Mouse (Mus musculus) right cerebral cortex, postnatal 4 days (tissue): Measurements from ENCODE around the gene Camta1.

ENCODE experiments used
- DNase-seq: peaks from one replicate; pipeline ENCODE4 v3.0.0-alpha.2; 2022

Camta1 gene

DNA sequence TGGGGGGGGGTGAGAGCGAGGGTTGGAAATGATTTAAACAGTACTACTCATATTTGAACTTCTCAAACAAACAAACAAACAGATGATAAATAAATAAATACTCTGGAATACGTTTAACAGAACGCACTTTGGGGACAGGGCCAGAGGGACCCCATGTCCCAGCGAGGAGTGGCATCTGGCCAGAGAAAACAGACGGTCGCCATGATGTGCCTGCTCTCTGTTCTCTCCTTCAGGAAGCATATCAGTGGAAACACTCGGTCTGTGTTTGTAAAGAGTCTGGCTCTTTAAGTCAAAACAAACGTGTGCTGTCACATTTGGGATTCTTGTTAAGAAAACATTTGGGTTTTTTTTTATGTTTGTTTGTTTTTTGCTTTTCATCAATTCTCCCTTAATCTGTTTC, 439.3 kb downstream of the Camta1 start:
- DNase-seq: no peak

DNA sequence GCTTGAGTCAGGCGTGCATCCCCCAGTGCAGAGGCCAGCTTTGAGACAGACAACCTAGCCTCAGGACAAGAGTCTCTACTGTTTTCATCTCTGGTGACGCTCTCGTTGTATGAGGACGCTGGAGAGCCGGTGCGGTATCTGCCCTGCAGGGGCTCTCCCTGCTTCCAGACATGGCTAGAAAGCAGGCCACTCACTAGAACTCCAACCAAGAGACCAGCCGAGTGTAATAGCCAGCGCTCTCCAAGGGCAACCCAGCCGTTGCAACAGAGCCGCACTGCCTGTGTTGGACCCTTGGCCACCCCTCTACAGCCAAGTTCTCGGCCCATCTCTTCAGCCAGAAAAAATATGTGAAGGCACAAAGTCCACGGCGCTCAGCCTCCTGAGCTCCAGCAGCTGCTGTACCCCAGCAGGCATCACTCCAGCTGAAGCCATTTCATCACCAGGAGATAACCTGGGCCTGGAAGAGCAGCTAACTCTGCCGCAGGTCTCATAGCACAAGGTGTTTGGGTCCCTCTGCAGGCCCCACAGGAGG, 443.3 kb downstream of the Camta1 start:
- no peak for DNase-seq

DNA sequence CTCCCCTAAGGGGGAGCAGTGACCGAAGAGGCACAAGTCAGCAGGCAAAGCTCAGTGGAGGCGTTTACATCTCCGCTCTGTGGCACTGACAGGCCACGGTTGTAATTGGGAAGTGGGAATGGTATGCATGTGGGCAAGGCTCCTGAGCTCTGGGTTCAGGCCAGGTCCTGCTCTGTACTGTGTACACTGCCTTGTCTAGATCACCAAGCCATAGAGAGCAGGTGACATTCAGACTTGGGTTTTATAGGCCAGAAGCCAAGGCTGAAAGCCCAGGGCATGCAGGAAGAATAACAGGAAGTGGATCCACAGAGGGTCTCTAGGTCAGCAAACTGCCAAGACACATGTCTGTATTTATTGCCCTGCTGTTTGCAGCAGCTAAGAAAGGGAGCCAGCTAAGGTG, 445.9 kb downstream of the Camta1 start:
- no peak for DNase-seq

DNA sequence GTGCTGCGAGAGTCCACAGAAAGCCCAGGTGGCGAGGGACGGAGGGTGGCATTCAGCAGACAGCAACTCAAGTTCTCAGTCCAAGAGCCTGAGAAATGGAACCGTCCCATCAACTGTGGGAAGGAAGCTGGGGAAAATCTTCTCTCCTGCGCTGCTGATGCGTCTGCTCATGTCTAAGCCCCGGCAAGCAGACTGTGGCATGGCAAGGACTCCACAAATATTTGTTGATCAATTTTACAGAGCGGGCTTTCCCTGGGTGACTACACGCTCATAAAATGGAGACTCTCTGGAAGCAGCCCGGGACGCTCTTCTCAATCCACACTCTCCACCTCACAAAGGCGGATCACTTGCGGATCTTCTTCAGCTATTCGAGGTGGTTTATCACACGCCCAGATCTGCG, 446.3 kb downstream of the Camta1 start:
- no peak for DNase-seq

DNA sequence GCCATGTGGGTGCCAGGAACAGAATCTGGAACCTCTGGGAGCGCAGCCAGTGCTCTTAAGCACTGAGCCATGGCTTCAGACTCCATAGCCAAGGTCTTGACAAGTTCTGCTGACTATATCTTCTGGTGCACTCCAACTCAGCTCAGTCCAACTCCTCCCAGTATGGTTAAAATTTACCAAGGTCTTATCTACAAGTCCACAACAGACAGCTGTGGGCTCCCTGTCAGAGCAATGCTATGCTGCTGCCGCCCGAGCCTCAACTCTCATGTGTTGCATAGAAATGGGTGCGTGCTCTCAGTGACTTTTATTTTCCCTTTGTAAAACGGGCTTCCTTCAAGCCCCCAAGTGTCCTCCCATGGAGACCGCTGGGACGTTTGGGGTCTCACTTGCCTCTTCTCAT, 446.7 kb downstream of the Camta1 start:
- DNase-seq: no peak

DNA sequence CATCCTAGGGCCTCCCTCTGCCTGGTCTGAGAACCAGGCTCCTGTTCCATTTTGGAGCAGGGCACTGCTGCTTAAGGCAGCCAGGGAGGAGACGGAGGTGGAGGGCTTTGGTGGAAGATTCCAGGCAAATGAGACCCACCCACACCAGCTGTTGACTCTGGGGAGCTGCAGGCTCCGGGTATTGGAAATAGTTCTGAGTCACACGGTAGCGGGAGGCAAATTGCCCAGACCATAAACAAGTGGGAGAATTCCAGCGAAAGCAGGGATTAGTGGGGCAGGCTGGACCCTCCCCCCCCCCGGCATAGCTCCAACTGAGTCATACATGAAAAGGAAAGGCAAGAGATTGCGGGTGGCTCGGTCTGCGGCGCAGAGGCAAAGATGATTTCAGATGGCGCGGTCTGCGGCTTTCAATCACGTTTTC, 450.0 kb downstream of the Camta1 start:
- DNase-seq: peak; percentile 43

DNA sequence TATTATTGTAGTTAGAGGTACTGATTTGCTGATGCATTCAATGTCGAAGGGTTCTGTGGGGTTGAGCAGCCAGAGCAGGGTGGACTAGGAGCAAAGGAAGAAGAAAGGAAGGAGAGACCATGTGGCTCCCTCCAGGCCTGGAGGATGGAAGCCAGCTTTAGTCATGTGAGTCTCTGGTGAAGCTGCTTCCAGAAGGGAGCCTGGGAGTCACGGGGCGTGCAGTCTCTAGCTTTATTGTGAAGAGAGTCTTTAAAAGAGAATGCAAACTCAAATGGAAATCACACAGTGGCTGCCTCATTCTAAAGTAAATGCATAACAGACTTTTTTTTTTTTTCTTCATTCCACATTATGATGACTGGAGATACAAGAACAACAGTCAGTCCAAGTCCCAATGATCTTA, 450.7 kb downstream of the Camta1 start:
- no peak for DNase-seq

DNA sequence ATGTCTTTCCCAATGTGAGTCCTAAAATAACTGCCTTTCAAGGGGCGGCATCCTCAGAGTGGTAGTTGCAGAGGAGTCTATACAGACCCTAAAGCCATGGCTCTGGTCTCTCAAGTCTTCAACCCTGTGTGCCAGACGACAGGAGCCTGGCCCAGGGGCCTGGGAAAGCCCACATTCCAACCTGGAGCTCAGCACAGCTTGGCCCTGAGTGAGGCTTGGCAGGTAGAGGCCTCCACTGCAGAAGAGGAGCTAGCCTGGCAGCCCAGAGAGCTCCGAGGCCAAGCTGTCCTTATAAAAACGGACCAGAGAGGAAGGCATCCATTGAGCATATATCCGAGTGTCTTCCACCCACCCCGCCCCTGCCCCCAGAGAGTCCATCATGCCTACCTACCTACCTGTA, 452.4 kb downstream of the Camta1 start:
- DNase-seq: no peak

DNA sequence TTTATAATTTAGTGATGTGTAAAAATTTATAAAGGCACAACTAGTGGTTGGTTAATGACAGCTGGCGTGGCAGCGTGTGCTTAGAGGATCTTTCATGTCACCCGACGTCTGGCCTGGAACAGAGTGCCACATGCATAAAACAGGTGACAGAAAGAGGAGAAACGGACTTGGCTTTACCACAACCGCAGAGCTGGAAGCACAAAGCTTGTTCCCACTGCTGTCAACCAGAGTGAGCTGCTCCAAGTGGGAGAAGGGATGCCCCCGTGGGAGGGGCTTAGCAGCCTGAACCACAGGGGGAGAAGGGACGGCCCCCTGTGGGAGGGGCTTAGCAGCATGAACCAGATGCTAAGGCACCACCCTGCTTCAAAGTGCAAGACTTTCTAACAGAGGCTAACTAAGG, 452.9 kb downstream of the Camta1 start:
- no peak for DNase-seq

DNA sequence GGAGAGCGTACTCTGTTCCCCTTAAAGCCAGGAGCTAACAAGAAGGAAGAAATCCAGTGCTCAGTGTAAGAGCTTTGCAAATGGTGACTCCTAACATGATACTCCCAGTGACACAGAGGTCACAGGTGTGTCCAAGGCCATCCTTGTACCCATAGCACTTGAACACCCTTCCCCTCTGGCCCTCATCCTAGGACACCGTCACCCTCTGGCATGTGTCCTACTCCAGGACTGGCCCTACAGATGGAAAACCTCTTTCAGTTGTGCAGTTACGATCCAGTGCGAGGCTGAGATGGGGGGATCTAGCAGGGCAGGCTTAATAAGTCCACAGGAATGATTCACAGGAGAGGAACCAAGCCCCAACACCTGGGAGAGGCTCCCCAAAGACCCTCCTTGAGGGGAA, 453.4 kb downstream of the Camta1 start:
- DNase-seq: no peak

DNA sequence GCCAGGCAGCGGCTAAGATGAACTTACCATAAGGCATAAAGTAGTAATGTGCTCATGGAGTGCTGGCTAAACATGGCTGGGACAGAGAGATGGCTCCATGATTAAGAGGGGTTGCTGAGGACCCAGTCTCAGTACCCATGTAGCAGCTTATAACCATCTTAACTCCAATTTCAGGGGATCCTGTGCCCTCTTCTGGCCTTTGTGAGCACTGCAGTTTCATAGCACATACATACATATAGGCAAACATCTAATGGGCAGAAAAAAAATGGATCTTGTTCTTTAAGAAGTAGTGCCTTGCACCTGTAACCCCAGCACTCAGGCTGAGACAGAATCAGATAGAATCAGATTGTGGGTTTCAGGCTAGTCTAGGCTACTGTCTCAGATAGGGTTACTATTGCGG, 454.5 kb downstream of the Camta1 start:
- no peak for DNase-seq

DNA sequence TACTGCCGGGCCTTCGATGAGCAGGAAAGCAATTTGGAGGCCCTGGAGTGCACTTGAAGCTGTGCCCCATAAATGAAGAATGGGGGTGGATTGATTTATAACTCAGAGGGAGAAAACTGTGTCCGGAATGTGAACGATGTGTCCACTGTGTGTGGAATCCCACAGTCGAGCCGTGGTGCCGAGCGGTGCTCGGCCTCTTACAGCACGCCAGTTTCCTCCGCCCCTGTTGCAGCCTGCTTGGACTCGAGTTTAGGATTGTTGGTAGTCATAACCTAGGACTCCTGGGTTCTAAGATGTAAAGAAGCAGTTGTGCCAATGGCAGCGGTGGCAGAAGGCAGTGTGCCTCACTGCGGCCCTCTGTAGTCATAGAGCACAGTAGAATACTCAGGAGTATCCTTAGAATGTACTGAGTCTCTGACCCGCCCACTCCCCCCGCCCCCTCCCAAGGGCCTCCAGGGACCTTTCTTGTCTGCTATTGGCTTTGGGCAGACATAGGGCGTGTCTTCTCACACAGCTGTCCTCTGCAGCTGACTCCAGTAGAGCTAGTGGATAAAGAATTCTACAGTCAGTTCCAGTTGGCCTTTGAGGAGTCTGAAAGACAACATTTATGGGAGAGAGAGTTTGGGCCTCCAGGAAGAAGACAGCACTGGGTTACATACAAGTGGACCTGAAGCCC, 457.0 kb downstream of the Camta1 start:
- DNase-seq: no peak

DNA sequence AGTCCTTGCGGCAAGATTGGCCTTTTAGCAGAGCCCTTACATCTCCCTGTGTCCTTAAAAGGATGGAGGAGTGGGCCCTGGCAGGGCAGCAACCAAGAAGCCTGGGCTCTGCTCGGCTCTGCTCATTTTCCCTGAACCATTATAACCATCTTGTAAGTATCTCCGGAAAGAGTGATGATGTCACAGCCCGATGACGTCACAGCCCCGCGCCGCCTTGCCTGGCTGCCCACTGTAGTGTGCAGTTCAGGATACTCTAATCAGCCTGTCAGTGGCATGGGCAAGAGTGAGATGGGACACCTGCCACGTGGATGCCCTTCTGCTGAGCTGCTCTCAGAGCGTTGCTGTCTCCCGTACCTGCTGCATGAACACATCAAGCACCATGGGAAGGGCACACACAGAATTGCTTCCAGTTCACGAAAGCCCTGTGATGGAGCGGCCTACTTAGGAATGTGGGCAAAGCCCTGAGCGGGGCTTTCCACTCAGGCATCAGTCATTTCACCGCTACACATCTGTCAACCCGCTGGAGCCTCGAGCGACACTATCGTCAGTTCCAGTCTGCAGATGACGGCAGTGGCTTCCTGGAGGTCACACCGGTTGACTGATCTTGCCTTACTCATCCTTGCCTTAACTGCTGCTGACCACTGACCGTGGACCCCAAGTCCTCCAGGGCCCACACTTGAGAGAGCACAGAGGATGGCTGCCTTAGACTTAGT, 459.8 kb downstream of the Camta1 start:
- no peak for DNase-seq

DNA sequence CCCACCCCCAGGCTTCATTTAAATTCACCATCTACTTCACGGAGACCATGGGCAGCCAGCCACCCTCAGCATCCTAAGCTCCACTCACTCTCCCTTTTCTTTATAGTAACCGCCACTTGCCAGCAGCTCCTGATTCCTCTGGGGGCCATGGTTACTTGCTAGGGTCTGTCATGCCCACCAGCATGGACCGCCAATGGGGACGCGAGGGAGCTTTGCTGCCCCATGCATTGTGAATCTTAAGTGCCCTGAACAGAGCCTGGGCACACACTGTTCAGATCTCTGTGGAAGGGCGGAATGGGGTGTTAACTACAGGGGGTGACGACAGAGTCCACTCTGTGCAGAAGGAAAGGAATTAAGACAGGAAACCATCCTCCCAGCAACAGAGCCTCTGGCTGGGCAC, 465.1 kb downstream of the Camta1 start:
- DNase-seq: no peak

DNA sequence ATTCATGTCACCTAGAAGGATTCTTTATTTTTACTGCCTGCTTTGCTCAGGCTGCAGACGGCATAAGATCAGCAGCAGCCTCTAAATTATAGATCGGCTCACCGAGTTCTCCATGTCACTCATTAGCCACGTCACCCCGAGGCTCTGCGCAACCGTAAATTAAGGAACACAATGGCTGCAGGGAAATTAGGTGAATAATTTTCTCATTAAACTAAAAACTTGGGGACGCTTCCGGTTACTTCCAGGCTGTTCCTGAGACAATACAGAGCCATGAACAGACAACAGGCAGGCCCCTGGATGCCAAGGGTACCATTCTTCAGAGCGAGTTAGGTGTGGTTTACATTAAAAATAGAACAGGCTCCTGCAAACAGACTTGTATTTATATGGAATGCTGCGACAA, 472.3 kb downstream of the Camta1 start:
- no peak for DNase-seq

DNA sequence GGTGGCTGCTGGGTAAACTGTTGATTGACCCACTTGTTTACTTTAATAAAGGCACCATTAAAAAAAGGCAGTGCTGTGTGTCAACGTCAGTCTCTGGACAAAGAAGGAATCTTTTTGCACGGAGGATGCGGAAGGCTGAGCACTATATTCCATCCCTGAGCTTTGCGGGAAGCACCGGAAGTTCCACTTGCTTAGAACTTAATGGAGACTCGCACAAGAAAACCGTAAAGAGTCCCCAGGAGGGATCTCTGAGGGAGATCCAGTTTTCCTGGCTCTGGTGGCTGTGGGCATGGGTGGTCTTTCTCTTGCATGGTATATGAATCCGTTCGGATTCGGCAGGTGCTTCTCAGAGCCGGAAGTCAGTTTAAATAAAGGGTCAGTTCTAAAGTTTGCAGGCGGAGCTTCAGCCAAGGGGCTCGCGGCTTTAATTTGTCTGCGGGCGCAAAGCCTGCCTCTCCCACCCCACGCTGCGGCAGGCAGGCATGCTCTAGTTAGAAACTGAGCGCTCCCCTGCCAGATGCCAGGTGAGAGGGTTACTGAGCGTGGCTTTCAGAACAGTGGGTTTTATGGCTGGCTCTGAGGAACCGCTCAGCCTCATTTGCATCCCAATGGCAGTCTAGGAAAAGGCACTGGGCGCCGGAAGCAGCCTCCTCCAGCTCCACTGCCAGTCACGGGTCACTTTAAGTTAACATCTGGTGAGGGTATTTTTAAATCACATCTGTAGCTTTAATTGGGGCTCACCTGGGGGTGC, 474.8 kb downstream of the Camta1 start:
- DNase-seq: no peak

DNA sequence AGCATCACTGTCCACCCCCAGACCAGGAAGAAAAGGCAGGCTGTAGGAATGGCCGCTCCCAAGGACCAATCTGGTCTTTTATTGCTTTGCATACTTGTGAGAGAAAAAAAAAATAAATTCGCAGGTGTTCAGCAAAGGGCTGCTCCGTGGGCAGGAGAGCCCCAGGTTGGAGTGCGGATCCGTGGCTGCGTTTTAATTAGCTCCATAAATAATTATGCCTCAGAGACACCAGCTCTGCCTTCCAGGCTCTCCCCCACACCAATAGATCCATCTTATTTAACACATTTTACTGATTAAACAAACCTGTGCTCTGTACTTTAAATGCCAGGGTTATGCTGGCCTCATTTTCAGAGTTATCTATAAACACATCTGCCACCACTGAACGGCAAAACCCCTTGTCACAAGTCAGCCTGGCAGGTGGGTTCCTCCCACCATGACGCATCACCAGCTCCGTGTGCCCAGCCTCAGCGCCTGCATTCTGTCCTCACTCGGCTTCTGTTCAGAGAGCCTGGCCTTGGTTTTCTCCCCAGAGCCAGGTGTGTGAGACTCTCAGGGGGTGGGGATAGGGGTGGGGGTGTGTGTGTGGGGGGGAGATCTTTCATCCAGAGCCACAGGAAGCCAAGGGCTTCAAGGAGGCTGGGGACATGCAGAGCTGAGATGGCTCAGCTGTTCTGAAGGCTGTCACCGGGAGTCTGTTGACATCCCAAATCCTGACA, 475.5 kb downstream of the Camta1 start:
- no peak for DNase-seq

DNA sequence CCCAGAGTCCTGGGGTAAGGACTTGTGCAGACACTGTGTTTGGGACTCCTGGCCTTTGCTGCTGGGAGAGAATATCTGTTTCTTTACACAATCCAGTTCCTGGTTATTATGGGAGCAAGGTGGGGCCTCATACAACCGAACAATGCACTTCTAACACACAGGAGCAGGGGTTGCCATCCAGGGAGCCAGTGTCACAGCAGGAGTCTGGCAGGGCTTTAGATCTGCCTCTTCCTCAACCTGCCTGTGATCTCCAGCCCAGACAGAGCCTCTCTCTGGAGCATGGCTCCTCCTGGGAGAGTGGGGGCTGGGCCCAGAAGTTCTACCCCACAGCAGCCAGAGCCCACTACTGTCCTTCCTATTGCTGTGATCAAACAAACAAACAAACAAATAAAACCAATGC, 483.9 kb downstream of the Camta1 start:
- DNase-seq: no peak

DNA sequence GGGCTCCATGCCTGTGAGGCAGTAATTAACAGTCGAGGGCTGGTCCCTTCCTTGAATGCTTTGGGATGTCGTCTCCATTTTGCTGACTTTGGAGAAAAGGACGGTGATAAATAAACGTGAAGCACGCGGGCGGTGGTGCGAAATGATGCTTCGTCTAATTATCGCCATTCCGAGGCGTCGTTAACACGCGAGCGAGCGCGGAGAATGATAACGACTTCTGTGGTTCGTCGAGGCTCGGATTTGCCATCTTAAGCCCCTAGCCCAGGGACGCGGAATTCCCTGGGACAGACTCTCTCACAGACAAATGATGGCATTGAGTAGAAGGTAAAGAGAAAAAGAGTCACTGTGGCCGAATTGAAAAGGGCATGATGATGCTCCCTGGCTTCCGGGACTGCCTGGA, 485.4 kb downstream of the Camta1 start:
- DNase-seq: no peak

DNA sequence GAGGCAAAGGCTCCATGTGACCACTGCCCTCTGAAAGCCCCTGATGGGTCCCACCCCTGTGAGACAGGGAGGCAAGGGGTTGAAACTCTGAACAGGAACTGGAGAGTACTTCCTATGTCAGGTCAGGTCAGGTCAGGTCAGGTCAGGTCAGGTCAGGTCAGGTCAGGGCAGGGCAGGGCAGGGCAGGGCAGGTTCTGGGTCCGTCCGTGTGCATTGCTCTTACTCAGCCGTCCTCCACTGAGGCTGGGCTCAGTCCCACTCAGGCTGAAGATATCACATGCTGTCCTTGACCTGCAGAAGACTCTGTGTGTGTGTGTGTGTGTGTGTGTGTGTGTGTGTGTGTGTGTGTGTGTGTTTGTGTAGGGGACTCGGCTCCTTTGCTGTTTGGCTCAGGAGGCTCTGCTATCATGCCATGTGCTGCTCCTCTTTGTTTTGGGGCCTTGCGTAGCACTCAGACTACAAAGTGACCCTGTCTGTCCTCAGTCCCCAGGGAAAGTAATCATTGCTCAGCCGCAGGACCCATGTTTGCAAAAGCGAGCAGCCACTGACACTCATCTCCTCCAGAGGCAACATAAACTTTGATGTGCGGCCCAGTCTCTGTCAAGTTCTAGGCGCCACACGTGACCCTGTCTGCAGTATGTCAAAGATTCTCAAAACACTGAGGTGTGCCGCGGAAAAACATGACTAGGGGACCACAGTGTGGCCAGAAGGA, 488.7 kb downstream of the Camta1 start:
- DNase-seq: no peak

DNA sequence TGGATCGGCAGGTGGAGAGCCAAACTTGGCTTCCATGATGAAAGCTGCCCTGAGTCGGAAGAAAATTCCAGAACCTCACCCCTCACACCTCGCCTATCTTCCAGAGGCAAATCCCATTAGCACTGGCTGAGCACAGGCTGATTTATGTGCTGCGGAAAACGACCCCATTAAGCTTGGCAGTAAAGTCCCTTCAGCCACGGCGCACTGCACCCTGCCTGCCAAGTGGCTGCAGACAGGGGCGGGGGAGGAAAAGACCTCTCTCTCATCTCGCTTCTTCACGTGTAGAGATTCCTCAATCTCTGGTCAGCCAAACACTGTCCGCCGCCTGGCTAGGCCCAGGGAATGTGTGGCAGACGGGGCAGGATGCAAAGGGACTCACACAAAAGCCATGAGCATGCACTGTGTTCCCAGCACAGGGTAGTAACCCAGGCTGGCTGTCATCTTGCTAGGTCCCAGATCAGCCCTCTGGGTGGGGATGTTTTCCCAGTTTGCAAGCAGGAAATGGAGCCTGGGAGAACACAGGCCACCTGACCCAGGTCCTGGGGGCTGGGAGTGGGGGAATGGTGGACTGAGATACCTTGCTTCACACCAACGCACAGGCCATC, 494.6 kb downstream of the Camta1 start:
- DNase-seq: no peak
